Mouse (Mus musculus) large intestine, adult 2 months (tissue): ENCODE data around the gene Gatm. TPM values are rescaled to one million over a fixed set of nuclear protein-coding genes. Genes with fewer than 3 reads are reported as not detected.

Source experiments
- DNase-seq: peaks from one replicate; pipeline ENCODE4 v3.0.0-alpha.2; 2012; ENCODE audit warnings: low read depth, low spot score
- WGBS: fragments of 180-500 bp; shearing (Covaris S2); methylation state at CpG from one replicate; pipeline ENCODE4 v1.1.7; 2018; 5-methylcytosine and 5-hydroxymethylcytosine counted together
- polyA plus RNA-seq: library from polyadenylated mRNA; depleted of rRNA; stranded (reverse); fragments of >200 nt; gene quantifications from 2 replicates; pipeline ENCODE4 v1.2.3, GENCODE M21; 2012; rRNA removed

Gene Gatm
- polyA plus RNA-seq, 1 experiment, result 2.9 TPM

GRCm38 (mm10) chr2:122562251-122562650 lies 48.9 kb downstream of the Gatm start:
- WGBS, result 81% methylated on average over 1 of the region's 1 CpGs

GRCm38 (mm10) chr2:122561221-122561620 lies 49.9 kb downstream of the Gatm start:
- 86% methylated on average over 5 of the region's 5 CpGs for WGBS
- no peak for DNase-seq

More at GRCm38 (mm10) chr2:122562251-122562650, 48.9 kb downstream of the Gatm start:
- DNase-seq, result no peak

- DNase-seq, result no peak
- 23% methylated on average over 2 of the region's 2 CpGs for WGBS
These were observed 52.8 kb downstream of the Gatm start for GRCm38 (mm10) chr2:122558317-122558716.

Other genes starting within 250 kb of the Gatm start
- 11.7 and 18.5 TPM in 2 replicates for gene Shf, start 242.1 kb downstream of the Gatm start, polyA plus RNA-seq
- gene Slc28a2, start 184.8 kb downstream of the Gatm start, polyA plus RNA-seq, result 30.9 and 99.3 TPM in 2 replicates
- gene Gm14085, start 126.4 kb downstream of the Gatm start, polyA plus RNA-seq, result 0.08 and 0.14 TPM in 2 replicates
- gene AA467197, start 25.7 kb upstream of the Gatm start, polyA plus RNA-seq, result 49.8 and 57.5 TPM in 2 replicates
- 9.5 and 16.6 TPM in 2 replicates for gene Slc30a4, start 91.4 kb upstream of the Gatm start, polyA plus RNA-seq
- 29.0 and 33.6 TPM in 2 replicates for gene Bloc1s6, start 127.2 kb upstream of the Gatm start, polyA plus RNA-seq
- 53.9 and 63.8 TPM in 2 replicates for gene Sqor, start 153.9 kb upstream of the Gatm start, polyA plus RNA-seq